Mouse (Mus musculus): Measurements from ENCODE around the gene Pdzd7. TPM values are rescaled to one million over a fixed set of nuclear protein-coding genes. Genes with fewer than 3 reads are reported as not detected.

Gene Pdzd7
- polyA plus RNA-seq, 1 experiment from 2014 or later = 1.8 TPM

DNA sequence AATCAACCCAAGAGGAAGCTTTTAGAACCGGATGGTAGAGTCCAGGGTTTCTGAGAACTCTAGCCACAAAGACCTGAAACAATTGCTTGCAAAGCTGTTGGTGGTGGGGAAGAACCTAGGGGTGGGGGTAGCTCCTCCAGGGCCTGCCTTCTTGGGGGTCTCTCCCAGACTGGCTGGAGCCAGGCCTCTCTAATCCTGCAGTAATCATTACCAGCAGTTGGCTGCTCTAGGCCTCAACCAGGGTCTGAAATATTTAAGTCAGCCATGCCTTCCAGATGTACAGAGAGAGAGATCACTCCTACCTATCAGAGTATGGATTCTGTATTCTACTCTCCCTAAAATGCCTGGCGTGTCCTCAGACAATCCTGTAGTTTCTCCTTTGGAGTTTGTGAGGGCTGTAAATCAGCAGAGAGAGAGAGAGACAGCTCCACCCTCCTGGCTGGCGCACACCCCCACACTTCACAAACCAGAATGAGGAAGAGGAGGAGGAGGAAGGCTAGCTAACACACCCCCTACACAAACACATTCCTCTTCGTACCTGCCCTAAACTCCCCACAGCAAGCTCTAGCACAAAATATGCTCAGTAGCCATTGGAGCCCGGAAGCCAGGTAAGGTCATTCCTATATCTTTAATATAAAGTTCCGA lies 31.8 kb downstream of the Pdzd7 start:
- peaks cover 46% of the 10 kb centered on the region for H3K4me1 ChIP-seq (replicated peaks)
- no peaks in the 10 kb centered on the region for H3K9me3 ChIP-seq
- no peak overlapping the region for H3K4me3 ChIP-seq (replicated peaks)
- WGBS = 73% methylated on average over 6 of the region's 6 CpGs
- no peak overlapping the region for H3K9ac ChIP-seq (replicated peaks)
- no peak for ATAC-seq
- H3K27me3 ChIP-seq = no peaks in the 10 kb centered on the region
- H3K27ac ChIP-seq = no peak overlapping the region
- peaks cover 25% of the 10 kb centered on the region for H3K36me3 ChIP-seq
- H3K4me2 ChIP-seq (replicated peaks) = no peak overlapping the region

DNA sequence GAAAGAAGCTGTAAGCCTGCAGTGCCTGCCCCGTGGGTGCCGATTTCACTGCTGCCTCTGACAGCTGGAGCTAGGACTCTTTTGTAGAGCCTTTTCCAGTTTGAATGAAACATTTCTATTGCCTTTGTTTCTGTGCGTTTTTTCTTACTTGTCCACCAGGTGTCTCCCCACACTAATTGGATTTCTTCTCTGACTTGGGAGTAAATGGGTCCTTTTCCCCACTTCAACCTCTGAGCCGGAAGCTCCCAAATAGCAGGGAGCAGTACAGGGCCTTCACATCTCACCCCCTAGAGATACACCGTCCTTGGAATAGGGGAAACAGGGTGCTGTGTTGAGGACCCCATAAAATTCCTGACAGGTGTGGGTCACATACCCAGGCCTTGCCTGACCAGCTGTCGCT lies 32.9 kb downstream of the Pdzd7 start:
- Histone ChIP-seq H3K27ac (peak overlapping the region; percentile 72), H3K27me3 (no peaks in the 10 kb centered on the region), H3K9me3 (no peaks in the 10 kb centered on the region), H3K4me1 (replicated peaks) (peaks cover 53% of the 10 kb centered on the region), H3K9ac (replicated peaks) (no peak overlapping the region; the same call in 1 of the 2 replicates), H3K36me3 (peaks cover 31% of the 10 kb centered on the region), H3K4me3 (replicated peaks) (no peak overlapping the region), H3K4me2 (replicated peaks) (no peak overlapping the region)
- ATAC-seq = no peak
- 34% methylated on average over 6 of the region's 6 CpGs for WGBS

DNA sequence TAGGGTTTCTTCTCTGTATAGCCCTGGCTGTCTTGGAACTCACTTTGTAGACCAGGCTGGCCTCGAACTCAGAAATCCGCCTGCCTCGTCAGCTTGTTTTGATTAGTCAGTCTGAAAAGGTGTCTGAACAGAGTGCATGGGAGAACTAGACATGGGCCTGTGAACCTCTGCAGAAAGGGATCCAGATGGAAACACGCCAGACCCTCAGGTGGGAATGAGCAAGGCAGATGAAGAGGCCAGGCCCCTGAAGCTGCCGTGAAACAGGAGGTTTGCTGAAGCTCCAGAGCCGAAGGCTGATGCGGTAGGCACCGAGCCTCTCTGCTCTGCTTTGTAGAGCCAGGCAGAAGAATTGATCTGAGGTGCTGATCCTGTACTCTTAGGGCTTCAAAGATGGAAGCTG lies 33.3 kb downstream of the Pdzd7 start:
- Histone ChIP-seq H3K27me3 (no peaks in the 10 kb centered on the region), H3K27ac (peak overlapping the region; percentile 72), H3K9me3 (no peaks in the 10 kb centered on the region), H3K4me2 (replicated peaks) (no peak overlapping the region), H3K9ac (replicated peaks) (no peak overlapping the region; the same call in 1 of the 2 replicates), H3K4me3 (replicated peaks) (no peak overlapping the region), H3K4me1 (replicated peaks) (peaks cover 54% of the 10 kb centered on the region), H3K36me3 (peaks cover 31% of the 10 kb centered on the region)
- ATAC-seq = no peak
- WGBS = 89% methylated on average over 8 of the region's 8 CpGs

DNA sequence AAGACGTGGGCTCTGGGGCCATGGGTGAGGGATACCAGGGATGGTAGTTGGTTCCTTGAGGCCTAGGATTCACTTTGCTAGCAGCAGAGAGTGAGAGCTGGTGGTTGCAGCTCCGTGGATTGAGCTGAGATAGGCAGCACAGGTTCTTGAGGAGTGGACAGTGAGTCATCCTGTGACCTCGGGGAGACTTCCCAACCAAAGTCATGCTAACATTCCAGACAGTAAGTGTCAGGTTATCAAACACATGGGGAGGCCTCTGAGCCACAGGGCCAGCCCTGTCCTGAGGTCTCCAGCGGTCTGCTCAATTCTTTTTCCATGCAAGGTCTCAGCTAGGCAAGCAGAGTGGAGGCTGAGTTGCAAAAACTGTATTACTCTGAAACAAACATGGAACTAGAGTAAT lies 34.9 kb downstream of the Pdzd7 start:
- H3K27me3 ChIP-seq = no peaks in the 10 kb centered on the region
- H3K9me3 ChIP-seq = no peaks in the 10 kb centered on the region
- no peak overlapping the region for H3K27ac ChIP-seq
- H3K4me1 ChIP-seq (replicated peaks) = peaks cover 46% of the 10 kb centered on the region
- no peak overlapping the region for H3K4me2 ChIP-seq (replicated peaks)
- ATAC-seq = no peak
- peaks cover 31% of the 10 kb centered on the region for H3K36me3 ChIP-seq
- WGBS = 93% methylated on average over 4 of the region's 4 CpGs
- H3K9ac ChIP-seq (replicated peaks) = no peak overlapping the region
- H3K4me3 ChIP-seq (replicated peaks) = no peak overlapping the region

DNA sequence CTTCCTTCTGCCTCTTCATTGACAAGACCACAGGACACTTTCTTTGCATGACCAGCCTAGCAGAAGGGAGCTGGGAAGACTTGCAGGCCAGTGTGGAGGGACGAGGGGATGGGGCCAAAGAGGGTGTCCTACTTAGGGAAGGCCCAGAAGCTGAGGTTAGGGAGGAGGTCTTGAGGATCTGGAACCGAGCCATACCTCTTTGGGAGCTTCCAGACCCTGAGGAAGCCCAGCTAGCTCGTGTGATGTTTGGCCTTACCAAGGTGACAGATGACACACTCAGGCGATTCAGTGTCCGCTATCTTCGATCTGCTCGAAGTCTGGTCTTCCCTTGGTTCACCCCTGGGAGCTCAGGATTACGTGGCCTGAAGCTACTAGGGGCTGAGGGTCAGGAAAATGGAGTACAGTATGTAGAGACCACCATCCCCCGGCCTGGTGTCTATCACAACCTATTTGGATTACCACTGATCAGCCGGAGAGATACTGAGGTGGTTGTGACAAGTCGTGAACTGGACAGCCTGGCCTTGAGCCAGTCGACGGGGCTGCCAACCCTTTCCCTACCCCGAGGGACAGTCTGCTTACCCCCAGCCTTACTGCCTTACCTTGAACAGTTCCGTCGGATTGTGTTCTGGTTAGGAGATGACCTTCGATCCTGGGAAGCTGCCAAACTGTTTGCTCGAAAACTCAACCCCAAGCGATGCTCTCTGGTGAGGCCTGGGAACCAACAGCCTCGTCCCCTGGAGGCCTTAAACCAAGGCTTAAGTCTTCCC lies 37.9 kb downstream of the Pdzd7 start:
- Histone ChIP-seq H3K4me2 (replicated peaks) (peak overlapping the region; percentile 98), H3K9me3 (no peaks in the 10 kb centered on the region), H3K27ac (no peak overlapping the region), H3K9ac (replicated peaks) (peak overlapping the region; percentile 82; the same call in 1 of the 2 replicates), H3K4me1 (replicated peaks) (peaks cover 39% of the 10 kb centered on the region), H3K27me3 (no peaks in the 10 kb centered on the region), H3K36me3 (peaks cover 48% of the 10 kb centered on the region), H3K4me3 (replicated peaks) (peak overlapping the region; percentile 98)
- ATAC-seq = no peak
- WGBS = 95% methylated on average over 20 of the region's 20 CpGs

DNA sequence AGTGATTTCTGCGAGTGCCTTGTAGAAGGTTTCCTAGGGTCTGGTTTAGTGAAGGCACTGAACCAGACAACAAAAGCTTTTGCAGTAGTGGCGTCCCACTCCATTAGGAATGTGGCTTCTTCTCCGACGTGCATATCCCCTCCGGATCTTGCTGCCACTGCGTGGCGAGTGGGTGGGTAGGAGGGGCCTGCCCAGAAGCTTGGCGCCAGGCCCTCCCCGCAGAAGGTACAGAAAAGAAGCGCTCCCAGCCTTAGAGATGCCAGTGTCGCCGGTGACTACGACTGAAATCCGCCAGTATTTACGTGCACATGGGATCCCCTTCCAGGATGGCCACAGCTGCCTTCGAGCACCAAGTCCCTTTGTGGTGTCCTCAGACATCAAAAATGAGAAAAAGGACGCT lies 38.5 kb downstream of the Pdzd7 start:
- H3K4me1 ChIP-seq (replicated peaks) = peaks cover 34% of the 10 kb centered on the region
- peak overlapping the region; percentile 82 for H3K9ac ChIP-seq (replicated peaks)
- peak overlapping the region; percentile 98 for H3K4me2 ChIP-seq (replicated peaks)
- no peaks in the 10 kb centered on the region for H3K27me3 ChIP-seq
- peak overlapping the region; percentile 98 for H3K4me3 ChIP-seq (replicated peaks)
- peak overlapping the region; percentile 79 for H3K27ac ChIP-seq
- peaks cover 53% of the 10 kb centered on the region for H3K36me3 ChIP-seq
- H3K9me3 ChIP-seq = no peaks in the 10 kb centered on the region
- ATAC-seq = peak; percentile 2; the same call in 1 of the 2 replicates
- 51% methylated on average over 17 of the region's 17 CpGs for WGBS

DNA sequence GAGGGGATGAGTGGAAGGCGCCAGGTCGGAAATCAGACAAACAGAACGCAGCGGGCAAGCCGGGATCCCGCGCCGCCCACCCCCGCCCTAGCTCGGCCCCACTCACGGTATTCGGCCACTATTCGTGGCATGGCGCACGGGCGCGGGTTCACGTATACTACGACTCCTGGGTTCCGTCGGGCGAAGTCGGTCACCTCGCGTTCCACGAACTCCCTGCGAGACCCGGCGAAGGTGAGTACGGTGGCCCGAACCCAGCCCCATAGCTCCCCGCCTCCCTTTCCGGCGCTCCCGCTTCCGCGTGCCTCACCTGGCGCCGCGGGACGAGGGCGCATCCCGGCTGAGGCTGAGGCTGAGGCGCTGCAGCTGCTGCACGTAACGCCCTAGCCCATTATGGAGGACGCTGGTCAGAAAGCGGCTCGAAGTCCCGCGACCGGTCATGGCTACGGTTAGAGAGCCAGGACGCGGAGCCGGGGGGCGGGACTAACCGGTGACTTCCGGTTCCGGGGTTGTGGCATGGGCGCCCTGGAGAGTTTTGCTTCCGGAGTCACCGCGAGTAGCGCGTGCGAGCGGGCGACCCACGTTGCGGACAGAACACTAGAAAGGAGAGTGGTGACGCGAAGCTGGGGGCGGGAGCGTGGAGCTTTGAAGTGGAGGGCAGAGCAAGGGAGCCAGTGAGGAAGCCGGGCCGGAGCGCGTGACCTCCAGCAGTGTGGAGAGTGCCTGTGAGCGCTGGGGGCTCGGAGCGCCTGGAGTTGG lies 39.4 kb downstream of the Pdzd7 start, which contains the start of gene Mrpl43:
Gene Mrpl43, minus strand, starts transcription at position 486 of the 756 bp plus-strand sequence.
- Histone ChIP-seq H3K27ac (peak within 1 kb of the TSS; percentile 79), H3K4me1 (replicated peaks) (peaks cover 34% of the 10 kb centered on the region), H3K36me3 (peaks cover 54% of the 10 kb centered on the region), H3K9ac (replicated peaks) (peak within 1 kb of the TSS; percentile 82), H3K27me3 (no peaks in the 10 kb centered on the region), H3K4me2 (replicated peaks) (peak within 1 kb of the TSS; percentile 98), H3K9me3 (no peaks in the 10 kb centered on the region), H3K4me3 (replicated peaks) (peak within 1 kb of the TSS; percentile 98)
- ATAC-seq = peak; percentile 95
- WGBS = under 1% methylated on average over 82 of the region's 82 CpGs

DNA sequence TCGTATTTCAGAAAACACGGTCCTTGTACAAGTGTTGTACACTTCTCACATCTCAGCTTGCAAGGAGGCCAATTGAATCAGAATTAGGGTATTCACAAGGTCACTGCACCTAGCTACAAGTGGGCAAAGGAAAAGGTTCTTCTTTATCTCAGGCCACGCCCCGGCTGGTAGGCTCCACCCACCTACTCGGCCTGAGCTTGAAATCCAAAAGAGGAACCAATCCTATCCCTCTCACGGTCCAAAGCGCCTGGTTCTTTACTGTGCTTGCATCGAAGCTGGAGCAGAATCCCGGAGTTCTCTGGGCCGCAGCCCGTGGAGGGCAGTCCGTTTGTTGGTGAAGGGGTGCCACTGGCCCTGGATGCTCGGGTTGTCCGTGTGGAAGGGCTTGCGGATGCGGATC lies 40.1 kb downstream of the Pdzd7 start, which contains the start of gene Twnk:
Gene Twnk, plus strand, starts transcription at position 220 of the 400 bp plus-strand sequence.
- peaks cover 34% of the 10 kb centered on the region for H3K4me1 ChIP-seq (replicated peaks)
- peak within 1 kb of the TSS; percentile 98 for H3K4me2 ChIP-seq (replicated peaks)
- 8% methylated on average over 16 of the region's 16 CpGs for WGBS
- no peaks in the 10 kb centered on the region for H3K9me3 ChIP-seq
- H3K36me3 ChIP-seq = peaks cover 54% of the 10 kb centered on the region
- peak within 1 kb of the TSS; percentile 79 for H3K27ac ChIP-seq
- ATAC-seq = 0 out of 2 replicates have a peak, but pooled peaks have one; percentile 4
- no peaks in the 10 kb centered on the region for H3K27me3 ChIP-seq
- peak within 1 kb of the TSS; percentile 82 for H3K9ac ChIP-seq (replicated peaks)
- H3K4me3 ChIP-seq (replicated peaks) = peak within 1 kb of the TSS; percentile 98

DNA sequence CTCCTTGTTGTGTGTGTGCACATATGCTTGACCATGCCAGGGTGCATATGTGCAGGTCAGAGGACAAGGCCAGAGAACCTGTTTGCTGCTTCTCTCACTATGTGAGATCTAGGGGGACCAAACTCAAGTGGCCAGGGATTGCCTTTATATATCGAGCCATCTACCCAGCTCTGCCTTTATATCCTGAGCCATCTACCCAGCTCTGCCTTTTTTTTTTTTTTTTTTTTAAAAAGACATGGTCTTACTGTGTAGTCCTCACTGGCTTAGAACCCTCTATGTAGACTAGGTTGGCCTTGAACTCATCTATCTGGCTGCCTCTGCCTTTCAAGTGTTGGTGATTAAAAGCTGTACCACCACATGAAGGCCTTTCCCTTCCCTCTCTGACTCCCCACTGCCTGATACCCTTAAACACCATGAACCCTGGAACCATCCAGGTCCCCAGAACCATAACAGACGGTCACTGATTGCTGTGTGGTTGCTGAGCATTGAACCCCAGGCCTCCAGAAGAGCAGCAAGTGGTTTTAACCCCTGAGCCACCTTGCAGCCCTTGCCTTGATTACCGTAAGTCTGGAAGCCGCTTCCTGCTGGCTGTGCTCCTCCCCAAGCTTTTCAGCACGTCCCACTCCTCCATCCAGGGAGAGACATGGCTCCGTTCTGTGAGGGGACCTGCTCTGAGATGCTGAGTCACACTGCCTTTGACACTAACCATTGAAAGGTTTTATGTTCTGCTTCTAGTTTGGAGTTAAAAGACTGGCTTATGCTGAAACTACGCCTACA lies 41.6 kb downstream of the Pdzd7 start:
- 88% methylated on average over 7 of the region's 7 CpGs for WGBS

DNA sequence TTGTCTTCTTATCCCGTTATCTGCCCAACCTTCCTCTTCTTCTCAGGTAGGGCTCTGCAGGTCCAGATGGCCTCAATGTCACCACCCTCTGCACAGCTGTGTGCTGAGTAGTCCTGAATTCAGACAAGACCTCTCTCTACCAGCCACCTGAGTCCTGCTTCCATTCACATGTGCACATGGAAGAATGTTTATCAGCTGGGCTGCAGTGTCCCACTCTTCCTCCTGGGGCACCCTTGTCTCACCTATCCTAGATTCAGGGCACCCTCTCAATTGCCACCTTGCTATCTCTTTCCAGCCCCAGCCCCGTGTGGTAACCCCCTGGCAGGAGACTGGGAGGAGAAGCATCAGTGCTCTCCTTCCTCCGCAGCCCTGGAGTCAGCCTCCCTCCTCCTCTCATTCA lies 43.2 kb downstream of the Pdzd7 start:
- no peaks in the 10 kb centered on the region for H3K9me3 ChIP-seq
- peaks cover 19% of the 10 kb centered on the region for H3K4me1 ChIP-seq (replicated peaks)
- H3K27ac ChIP-seq = no peak overlapping the region
- H3K9ac ChIP-seq (replicated peaks) = no peak overlapping the region
- no peak for ATAC-seq
- H3K4me2 ChIP-seq (replicated peaks) = no peak overlapping the region
- 68% methylated on average over 3 of the region's 3 CpGs for WGBS
- H3K27me3 ChIP-seq = no peaks in the 10 kb centered on the region
- peaks cover 69% of the 10 kb centered on the region for H3K36me3 ChIP-seq
- H3K4me3 ChIP-seq (replicated peaks) = no peak overlapping the region

More for the DNA sequence above, 41.6 kb downstream of the Pdzd7 start:
- H3K4me2 ChIP-seq (replicated peaks) = no peak overlapping the region
- H3K36me3 ChIP-seq = peaks cover 59% of the 10 kb centered on the region
- no peaks in the 10 kb centered on the region for H3K9me3 ChIP-seq
- H3K4me3 ChIP-seq (replicated peaks) = no peak overlapping the region
- no peak overlapping the region for H3K9ac ChIP-seq (replicated peaks)
- peaks cover 34% of the 10 kb centered on the region for H3K4me1 ChIP-seq (replicated peaks)
- ATAC-seq = no peak
- H3K27me3 ChIP-seq = no peaks in the 10 kb centered on the region
- H3K27ac ChIP-seq = no peak overlapping the region

DNA sequence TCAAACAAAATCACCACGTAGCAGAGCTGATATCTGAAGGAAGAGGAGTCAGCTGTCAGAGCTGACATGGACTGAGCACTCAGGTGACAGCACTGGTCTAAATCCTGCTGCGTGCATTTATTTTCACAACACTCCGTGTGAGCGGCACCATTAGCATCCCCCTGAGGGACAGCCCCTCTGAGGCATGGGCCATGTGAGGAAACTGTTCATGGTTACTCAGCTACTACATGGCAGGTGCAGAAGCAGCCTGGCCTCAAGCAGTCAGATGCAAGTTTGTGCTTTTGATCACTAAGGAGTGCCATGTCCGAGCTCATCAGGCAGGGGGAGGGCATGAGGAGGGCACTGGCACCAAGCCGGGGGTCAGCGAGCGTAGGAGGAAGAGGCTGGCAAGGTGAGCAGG lies 45.9 kb downstream of the Pdzd7 start:
- Histone ChIP-seq H3K27me3 (no peaks in the 10 kb centered on the region), H3K9ac (replicated peaks) (no peak overlapping the region), H3K4me3 (replicated peaks) (no peak overlapping the region), H3K36me3 (peaks cover 89% of the 10 kb centered on the region), H3K4me2 (replicated peaks) (no peak overlapping the region), H3K4me1 (replicated peaks) (peaks cover 3% of the 10 kb centered on the region; the same call in 1 of the 2 replicates), H3K9me3 (no peaks in the 10 kb centered on the region), H3K27ac (no peak overlapping the region)
- WGBS = 91% methylated on average over 8 of the region's 8 CpGs
- ATAC-seq = no peak

Measured in midbrain, embryonic 13.5 days (tissue).